Mouse (Mus musculus) stomach, embryonic 14.5 days (tissue): ENCODE data around the gene Tldc2. TPM values are rescaled to one million over a fixed set of nuclear protein-coding genes. Genes with fewer than 3 reads are reported as not detected.

ENCODE experiments used
- ATAC-seq: fragments of 200-750 bp; cut with Nextera tagmentation; 2 replicates; pipeline ENCODE4 v1.8.0; 2017; ENCODE audit warnings: low read depth, moderate TSS enrichment; ENCODE audit not compliant: insufficient number of reproducible peaks, insufficient read depth, low FRiP score
- H3K27ac ChIP-seq: fragments of 300-500 bp; sonication (generic); 2 replicates; pipeline ENCODE4 v1.5.1; 2014; ENCODE audit warnings: mild to moderate bottlenecking, low read length, moderate library complexity, mixed read lengths
- H3K27me3 ChIP-seq: fragments of 300-500 bp; sonication (generic); 2 replicates; pipeline ENCODE4 v1.6.1; 2014; ENCODE audit warnings: low read length, control low read depth, mixed read lengths; ENCODE audit not compliant: control insufficient read depth, insufficient read depth
- H3K36me3 ChIP-seq: fragments of 300-500 bp; sonication (generic); 2 replicates; pipeline ENCODE4 v1.6.1; 2014; ENCODE audit warnings: mild to moderate bottlenecking, control low read depth, low read length, moderate library complexity, mixed read lengths; ENCODE audit not compliant: control insufficient read depth, insufficient read depth
- H3K4me1 ChIP-seq: fragments of 300-500 bp; sonication (generic); 2 replicates; pipeline ENCODE4 v1.6.1; 2014; ENCODE audit warnings: low read length, control low read depth, mixed read lengths; ENCODE audit not compliant: control insufficient read depth, insufficient read depth
- H3K4me2 ChIP-seq: fragments of 300-500 bp; sonication (generic); replicated peaks from 2 replicates; pipeline ENCODE4 v1.6.1; 2014; ENCODE audit warnings: low read depth, low read length, control low read depth
- H3K4me3 ChIP-seq: fragments of 300-500 bp; sonication (generic); 2 replicates; pipeline ENCODE4 v1.5.1; 2014; ENCODE audit warnings: low read depth, low read length, control low read depth
- H3K9ac ChIP-seq: fragments of 300-500 bp; sonication (generic); replicated peaks from 2 replicates; pipeline ENCODE4 v1.6.1; 2014; ENCODE audit warnings: low read depth, mild to moderate bottlenecking, control low read depth, low read length, moderate library complexity, mixed read lengths
- H3K9me3 ChIP-seq: fragments of 300-500 bp; sonication (generic); 2 replicates; pipeline ENCODE4 v1.6.1; 2016; ENCODE audit warnings: low read depth, low read length, control low read depth; ENCODE audit not compliant: control insufficient read depth
- WGBS: fragments of 180-500 bp; shearing (Covaris S2); extraction: QIAGEN DNeasy Blood & Tissue Kit; methylation state at CpG from one replicate; pipeline ENCODE4 v1.1.7; 2014; 5-methylcytosine and 5-hydroxymethylcytosine counted together
- polyA plus RNA-seq: library from polyadenylated mRNA; unstranded; fragments of >200 nt; fragmentation: Nextera tagmentation; extraction: Ambion mirVana; gene quantifications from 2 replicates; pipeline ENCODE4 v1.2.1, GENCODE M21; 2014

Gene Tldc2
- polyA plus RNA-seq, 1 experiment from 2014 or later, result not detected

DNA sequence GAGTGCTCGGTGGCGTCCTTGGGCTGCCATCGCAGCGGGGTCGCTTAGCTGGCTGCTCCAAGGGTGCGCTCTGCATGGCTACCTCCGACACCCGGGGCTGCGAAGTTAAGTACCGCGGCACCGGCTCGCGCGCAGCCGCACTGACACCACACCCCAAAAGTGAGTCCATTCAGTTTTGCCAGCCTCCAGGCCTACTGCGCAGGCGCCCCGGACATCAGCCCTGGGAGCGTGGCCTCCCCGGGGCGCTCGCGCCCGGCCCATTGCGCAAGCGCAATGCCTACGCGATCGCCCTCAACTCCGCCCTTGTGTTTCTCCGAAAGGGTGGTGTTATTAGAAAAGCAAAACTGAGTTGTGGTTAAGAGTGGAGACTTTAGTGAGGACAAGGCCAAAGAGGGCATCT, 48.2 kb downstream of the Tldc2 start, which contains the start of gene Samhd1:
TSS of gene Samhd1 (minus strand) at position 252 of the 400 bp plus-strand sequence.
- WGBS, result under 1% methylated on average over 32 of the region's 32 CpGs
- Histone ChIP-seq H3K27me3 (no peaks in the 10 kb centered on the region), H3K4me3 (peak within 1 kb of the TSS; percentile 69), H3K9me3 (no peaks in the 10 kb centered on the region), H3K27ac (peak within 1 kb of the TSS; percentile 59; the same call in 1 of the 2 replicates), H3K9ac (peak within 1 kb of the TSS; percentile 43), H3K4me1 (no peaks in the 10 kb centered on the region), H3K36me3 (no peaks in the 10 kb centered on the region), H3K4me2 (peak within 1 kb of the TSS; percentile 71)
- peak; percentile 90 for ATAC-seq

DNA sequence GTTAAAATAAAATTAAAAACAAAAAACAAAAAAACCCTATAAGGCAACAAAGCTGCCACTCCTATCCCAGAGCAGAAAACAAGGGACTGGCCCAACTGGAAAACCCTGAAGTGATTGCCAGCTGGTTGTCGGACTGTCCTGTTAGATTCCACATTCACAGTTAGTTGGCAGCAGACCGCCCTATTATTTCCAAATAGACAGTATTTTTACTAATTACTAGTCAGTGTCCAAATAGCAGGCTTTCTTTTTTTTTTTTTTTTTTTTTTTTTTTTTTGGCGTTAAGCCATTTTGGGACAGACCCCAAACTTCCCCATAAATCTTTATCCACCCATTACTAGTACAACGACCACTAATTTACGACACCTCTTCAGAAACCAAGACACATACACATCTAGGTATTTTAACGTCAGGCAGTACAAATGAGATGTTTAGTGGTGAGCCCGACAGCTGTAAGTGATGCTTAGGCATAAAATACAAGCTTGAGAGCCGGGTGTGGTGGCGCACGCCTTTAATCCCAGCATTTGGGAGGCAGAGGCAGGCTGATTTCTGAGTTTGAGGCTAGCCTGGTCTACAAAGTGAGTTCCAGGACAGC, 48.8 kb downstream of the Tldc2 start:
- WGBS, result 81% methylated on average over 10 of the region's 10 CpGs
- ATAC-seq, result no peak
- no peak overlapping the region for H3K9ac ChIP-seq
- no peaks in the 10 kb centered on the region for H3K27me3 ChIP-seq
- H3K9me3 ChIP-seq, result no peaks in the 10 kb centered on the region
- no peaks in the 10 kb centered on the region for H3K36me3 ChIP-seq
- peak overlapping the region; percentile 35; the same call in 1 of the 2 replicates for H3K27ac ChIP-seq
- H3K4me2 ChIP-seq, result peak overlapping the region; percentile 71
- no peaks in the 10 kb centered on the region for H3K4me1 ChIP-seq
- peak overlapping the region; percentile 69; the same call in 1 of the 2 replicates for H3K4me3 ChIP-seq

DNA sequence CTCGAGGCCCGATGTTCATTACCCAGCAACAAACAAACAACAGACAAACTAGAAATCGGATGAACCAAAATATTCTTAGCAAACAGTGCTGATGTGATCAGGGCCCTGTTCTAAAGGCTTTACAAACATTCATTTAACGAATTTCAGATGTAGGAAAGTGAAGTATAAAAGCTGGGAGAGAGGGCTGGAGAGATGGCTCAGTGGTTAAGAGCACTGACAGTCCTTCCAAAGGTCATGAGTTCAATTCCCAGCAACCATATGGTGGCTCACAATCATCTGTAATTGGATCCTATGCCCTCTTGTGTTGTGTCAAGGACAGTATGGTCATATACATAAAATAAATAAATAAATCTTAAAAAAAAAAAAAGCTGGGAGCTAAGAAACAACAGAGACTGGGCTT, 49.3 kb downstream of the Tldc2 start:
- Histone ChIP-seq H3K27me3 (no peaks in the 10 kb centered on the region), H3K4me3 (no peak overlapping the region), H3K4me1 (no peaks in the 10 kb centered on the region), H3K9me3 (no peaks in the 10 kb centered on the region), H3K9ac (no peak overlapping the region), H3K36me3 (no peaks in the 10 kb centered on the region), H3K27ac (no peak overlapping the region), H3K4me2 (no peak overlapping the region)
- ATAC-seq, result no peak
- WGBS, result 84% methylated on average over 4 of the region's 4 CpGs

DNA sequence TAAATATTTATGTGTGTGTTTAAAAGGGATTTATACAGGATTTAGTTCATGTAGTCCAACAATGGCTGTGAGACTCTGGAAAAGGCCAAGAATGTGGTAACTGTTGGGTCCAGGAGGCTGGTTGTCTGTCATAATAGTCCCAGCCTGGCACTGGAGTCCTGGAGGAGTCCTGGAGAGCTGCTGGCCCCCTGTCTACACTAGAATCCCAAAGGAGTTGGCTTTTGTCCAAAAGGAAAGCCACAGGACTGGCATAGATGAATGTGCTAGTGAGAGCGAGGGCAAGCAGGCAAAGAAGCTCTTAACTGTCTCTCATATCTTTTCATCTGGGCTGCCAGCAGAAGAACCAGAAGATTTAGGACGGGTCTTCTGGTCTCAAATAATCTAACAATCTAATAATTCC, 49.8 kb downstream of the Tldc2 start:
- ATAC-seq, result no peak
- WGBS, result 51% methylated on average over 2 of the region's 2 CpGs

DNA sequence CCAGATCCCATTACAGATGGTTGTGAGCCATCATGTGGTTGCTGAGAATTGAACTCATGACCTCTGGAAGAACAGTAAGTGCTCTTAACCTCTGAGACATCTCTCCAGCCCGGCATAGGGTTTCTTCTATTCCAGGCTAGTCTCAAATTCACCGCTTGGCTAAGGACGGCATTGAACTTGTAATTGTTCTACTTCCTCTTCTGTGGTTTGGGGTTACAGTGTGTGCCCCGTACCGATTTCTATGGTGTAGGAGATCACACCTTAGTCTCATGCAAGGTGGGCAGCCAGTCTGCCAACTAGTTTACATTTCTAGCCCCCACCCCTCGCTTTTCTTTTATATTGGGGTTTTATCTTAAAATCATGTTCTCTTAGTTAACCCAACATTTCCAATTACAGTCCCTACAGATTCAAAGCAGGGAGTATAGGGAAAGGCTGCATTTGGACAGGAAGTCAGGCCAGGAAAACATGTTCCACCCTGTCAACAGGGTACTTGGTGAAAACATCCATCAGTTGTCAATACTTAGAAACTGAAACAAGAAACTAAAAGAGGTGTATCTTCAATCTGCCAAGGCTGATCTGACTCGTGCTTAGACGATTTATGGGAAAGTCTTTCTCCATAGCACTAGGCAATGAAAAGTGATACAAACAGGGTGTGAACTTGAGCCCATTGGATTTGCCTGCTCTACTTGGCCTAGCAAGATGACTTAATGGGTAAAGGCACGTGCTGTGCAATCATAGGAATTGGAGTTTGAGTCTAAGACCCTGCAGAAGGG, 51.3 kb downstream of the Tldc2 start:
- no peaks in the 10 kb centered on the region for H3K4me1 ChIP-seq
- H3K4me2 ChIP-seq, result no peak overlapping the region
- ATAC-seq, result no peak
- H3K9ac ChIP-seq, result no peak overlapping the region
- no peak overlapping the region for H3K4me3 ChIP-seq
- no peak overlapping the region for H3K27ac ChIP-seq
- WGBS, result 82% methylated on average over 9 of the region's 9 CpGs
- no peaks in the 10 kb centered on the region for H3K36me3 ChIP-seq
- no peaks in the 10 kb centered on the region for H3K27me3 ChIP-seq
- H3K9me3 ChIP-seq, result no peaks in the 10 kb centered on the region

More for the DNA sequence above, 49.8 kb downstream of the Tldc2 start:
- H3K9ac ChIP-seq, result no peak overlapping the region
- H3K4me1 ChIP-seq, result no peaks in the 10 kb centered on the region
- no peak overlapping the region for H3K4me2 ChIP-seq
- H3K27ac ChIP-seq, result no peak overlapping the region
- H3K9me3 ChIP-seq, result no peaks in the 10 kb centered on the region
- no peaks in the 10 kb centered on the region for H3K36me3 ChIP-seq
- no peaks in the 10 kb centered on the region for H3K27me3 ChIP-seq
- no peak overlapping the region for H3K4me3 ChIP-seq

DNA sequence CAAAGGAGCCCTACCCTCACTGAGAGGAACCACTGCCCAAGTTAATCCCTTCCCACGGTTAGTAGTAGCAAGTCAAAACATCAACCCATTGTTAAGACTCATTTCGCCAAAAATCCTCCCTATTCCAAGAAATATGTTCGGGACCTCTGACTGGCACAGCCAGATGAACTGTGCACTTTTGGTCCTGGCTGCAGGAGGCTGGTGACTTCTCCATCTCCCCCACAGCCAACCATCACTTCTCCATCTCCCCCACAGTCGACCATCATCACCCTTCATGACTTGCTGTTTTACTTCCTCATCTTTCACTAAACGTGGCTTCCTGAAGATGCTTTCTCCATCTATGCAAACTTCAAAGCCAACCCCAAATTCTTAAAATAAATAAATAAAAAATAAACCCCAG, 52.0 kb downstream of the Tldc2 start:
- H3K4me2 ChIP-seq, result no peak overlapping the region
- H3K9ac ChIP-seq, result no peak overlapping the region
- WGBS, result 84% methylated on average over 5 of the region's 5 CpGs
- H3K36me3 ChIP-seq, result no peaks in the 10 kb centered on the region
- H3K27ac ChIP-seq, result no peak overlapping the region
- H3K27me3 ChIP-seq, result no peaks in the 10 kb centered on the region
- no peak for ATAC-seq
- no peaks in the 10 kb centered on the region for H3K4me1 ChIP-seq
- no peaks in the 10 kb centered on the region for H3K9me3 ChIP-seq
- H3K4me3 ChIP-seq, result no peak overlapping the region

DNA sequence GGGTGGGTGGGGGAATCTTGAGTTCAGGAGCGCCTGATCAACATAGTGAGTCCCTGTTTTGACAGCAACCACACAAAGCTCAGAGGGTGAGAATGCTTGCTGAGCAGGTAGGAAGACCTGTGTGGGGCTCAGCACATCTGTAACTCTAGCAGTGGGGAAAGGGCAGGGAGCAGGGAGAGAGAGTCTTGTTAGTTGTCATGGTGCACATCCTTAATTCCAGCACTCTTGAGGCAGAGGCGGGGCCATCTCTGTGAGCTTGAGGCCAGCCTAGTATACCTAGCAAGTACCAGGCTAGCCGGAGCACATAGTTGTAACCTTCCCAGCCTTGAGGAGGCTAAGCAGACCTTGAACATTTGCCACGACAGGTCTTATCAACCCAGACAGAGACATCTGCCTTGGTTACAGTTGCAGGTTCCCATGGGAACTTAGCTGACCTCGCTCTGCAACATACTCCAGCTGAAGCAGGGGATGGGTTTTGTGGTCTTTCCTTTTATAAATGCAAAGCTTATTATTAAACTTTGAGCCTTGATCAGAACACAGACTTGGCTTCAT, 52.5 kb downstream of the Tldc2 start:
- ATAC-seq, result no peak
- Histone ChIP-seq H3K9me3 (no peaks in the 10 kb centered on the region), H3K27me3 (no peaks in the 10 kb centered on the region), H3K4me3 (no peak overlapping the region), H3K9ac (no peak overlapping the region), H3K4me1 (no peaks in the 10 kb centered on the region), H3K4me2 (no peak overlapping the region), H3K27ac (no peak overlapping the region), H3K36me3 (no peaks in the 10 kb centered on the region)
- WGBS, result 81% methylated on average over 5 of the region's 5 CpGs

DNA sequence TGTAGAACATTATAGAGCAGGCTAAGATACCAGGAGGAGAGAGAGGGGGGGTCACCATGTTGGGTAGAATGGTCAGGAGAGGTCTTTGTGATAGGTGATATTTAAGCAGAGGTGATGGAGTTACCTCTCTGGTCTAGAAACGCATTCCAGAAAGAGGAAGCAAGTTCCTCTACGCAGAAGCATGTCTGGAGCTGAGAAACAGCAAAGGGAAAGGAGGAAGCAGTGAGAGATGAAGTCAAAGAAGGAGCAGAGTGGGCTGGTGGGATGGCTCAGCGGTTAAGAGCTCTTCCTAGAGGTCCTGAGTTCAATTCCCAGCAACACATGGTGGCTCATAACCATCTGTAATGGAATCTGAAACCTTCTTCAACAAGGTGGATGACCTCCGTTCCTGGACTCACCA, 55.1 kb downstream of the Tldc2 start:
- no peak overlapping the region for H3K4me2 ChIP-seq
- no peaks in the 10 kb centered on the region for H3K27me3 ChIP-seq
- H3K4me3 ChIP-seq, result no peak overlapping the region
- H3K9me3 ChIP-seq, result no peaks in the 10 kb centered on the region
- no peaks in the 10 kb centered on the region for H3K4me1 ChIP-seq
- no peak overlapping the region for H3K27ac ChIP-seq
- peaks cover 16% of the 10 kb centered on the region for H3K36me3 ChIP-seq
- no peak for ATAC-seq
- no peak overlapping the region for H3K9ac ChIP-seq
- WGBS, result 78% methylated on average over 4 of the region's 4 CpGs
